Mouse (Mus musculus) v-Abl transformed pro-B cells (cell line): ENCODE results near the gene Lrp6.

Experiments
- in situ Hi-C, 2 experiments: fragments of 400-800 bp; cut with MboI; formaldehyde crosslinking; loops; one replicate each; pipeline ENCODE4 v1.15.1; 2025; ENCODE audit not compliant: unreplicated experiment in 2 of 2

The Lrp6 gene

DNA sequence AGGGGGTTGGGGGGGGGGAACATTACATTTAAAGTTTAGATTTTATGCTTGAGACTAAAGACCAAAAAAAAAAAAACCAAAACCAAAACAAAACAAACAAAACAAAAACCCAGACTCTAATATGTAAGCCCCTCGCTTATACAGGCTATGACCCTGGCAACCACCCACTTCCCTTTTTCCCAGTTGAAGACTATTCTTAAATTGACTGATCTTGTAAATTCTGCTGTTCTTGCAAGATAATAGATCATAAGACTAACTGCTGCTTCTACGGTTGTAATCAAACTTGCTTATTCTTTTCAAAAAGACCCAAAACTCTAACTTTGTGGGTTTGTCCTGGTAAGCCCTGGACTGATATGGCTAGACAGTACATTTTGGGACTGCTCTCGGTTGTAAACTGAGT lies 27.3 kb downstream of the Lrp6 start:
- in situ Hi-C loops = no loop called here

DNA sequence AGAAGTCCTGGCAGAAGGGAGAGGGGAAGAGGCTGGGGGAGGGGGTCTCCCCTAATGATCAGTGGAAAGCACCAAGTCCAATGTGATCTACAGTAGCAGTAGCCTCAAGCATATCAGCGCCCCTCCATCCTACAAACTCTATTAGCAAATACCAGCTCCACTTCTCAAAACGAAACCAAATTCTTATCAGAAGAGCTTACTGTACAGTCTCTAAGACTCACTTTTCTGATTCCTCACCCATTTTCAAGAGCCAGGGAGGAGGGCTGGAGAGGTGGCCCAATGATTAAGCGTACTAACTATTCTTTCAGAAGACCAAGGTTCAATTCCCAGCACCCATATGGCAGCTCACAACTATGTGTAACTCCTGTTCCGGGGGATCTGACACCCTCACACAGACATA lies 28.0 kb downstream of the Lrp6 start:
- in situ Hi-C loops = no loop called here

DNA sequence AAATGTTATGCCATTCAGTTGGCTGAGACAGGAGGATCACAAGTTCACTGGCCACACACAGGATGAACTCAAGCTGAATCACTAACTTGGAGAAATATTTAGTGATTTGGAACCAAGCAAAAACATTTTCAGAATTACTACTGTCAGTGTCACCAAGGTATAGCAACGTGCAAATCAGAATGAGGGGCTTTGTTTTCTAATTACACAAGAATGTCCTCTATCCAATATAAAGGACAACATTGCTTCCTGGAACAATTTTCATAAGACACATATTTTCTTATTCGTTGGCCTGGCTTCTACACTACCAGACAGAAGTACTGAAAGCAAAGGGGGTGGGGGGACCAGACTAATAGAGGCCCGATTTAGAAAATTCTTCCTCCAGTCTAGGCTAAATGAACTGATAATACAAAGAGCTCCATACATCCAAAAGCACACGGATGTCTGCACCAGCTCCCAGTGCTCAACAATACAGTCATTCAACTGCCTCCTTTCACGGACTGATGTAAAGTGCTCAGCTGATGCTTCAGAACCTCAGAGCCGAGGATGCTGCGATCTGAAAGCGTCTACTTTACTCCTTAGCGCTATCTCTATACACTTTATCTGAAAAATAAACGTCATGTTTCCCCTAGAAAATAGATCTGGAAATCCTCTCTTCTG lies 29.2 kb downstream of the Lrp6 start:
- in situ Hi-C loops = no loop called here

DNA sequence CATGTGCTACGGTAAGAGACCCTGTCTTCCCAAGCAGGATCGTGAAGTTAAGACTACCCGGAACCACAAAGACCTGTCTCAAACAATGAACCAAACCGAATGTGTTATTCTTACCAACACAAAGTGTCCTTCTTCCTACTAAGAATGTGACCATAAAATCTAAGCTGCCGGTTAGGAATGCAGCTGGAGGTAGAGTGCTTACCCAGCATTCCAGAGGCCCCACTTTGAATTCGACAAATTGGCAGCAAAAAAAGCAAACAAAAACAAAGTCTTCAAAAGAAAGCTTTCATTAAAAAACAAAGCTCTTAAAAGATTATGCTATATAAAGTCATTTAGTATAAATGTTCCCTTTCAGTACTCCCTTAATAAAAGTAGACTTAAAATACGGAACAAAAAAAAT lies 31.6 kb downstream of the Lrp6 start:
- in situ Hi-C loops = no loop called here

DNA sequence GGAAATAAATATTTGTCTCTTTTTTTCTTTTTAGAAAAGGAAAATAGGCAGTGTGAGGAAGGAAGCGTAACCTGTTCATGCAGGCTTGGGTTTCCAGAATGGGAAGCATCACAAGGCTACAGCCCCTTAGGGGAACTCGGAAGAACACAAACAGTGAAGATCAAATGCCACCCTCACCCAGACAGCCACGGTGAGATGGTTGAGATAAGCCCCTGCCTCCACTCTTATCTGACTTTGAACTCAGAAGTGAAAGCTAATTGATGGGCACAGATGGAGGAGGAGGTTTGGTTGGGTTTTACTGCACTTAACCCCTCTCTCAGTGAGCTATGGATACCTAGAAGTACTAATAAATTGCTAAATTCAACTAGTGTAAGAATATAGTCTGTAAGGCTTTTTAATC lies 33.7 kb downstream of the Lrp6 start:
- in situ Hi-C loops = no loop called here

DNA sequence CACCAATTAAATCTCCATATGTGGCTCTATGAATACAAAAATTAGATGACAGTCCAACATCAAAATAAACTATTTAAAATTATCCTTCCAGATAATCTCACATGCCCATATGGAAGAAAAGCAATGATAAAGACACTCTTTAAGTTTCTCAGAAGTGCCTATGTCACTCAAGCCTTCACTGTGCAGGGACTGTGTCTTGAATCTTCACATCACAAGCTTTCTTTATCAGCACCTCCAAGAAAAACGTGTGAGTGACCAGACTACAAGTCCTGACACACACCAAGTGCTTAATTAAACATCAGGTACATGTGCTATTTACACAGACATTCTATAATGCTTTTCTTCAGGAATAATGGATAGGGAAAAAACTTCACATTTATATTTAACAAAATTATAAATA lies 34.8 kb downstream of the Lrp6 start:
- in situ Hi-C loops = no loop called here

DNA sequence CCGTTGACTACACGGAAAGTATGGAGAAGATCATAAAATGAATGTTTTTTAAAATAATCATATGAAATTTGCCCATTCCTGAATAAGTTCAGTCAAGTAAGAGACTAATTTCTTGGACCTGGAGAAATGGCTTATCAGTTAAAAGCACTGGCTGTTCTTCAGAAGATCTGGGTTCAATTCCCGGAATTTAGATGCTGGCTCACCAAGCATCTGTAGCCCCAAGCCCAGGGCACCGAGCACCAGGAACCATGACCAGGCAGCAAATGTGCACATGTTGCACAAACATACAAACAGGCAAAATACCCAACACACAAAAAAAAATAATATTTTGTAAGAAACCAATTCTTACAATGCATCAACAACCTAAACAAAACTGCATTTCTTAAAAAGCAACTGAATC lies 37.4 kb downstream of the Lrp6 start:
- in situ Hi-C loops = no loop called here

DNA sequence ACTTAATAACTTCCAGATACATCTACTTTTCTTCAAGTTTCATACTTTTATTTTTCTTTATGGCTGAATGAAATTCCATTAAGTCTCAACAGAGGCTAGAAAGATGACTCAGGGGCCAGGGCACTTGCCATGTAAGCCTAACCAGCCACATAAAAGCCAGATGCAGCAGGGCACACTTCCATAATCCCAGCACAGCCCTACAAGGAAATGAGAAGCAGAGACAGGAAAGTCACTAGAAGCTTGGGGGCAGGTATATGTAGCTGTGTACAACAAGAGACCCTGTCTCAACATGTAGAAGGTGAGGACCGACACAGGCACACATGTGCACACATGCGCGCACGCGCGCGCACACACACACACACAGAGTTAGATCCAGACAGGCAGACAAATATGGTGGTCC lies 38.4 kb downstream of the Lrp6 start:
- in situ Hi-C loops = no loop called here

DNA sequence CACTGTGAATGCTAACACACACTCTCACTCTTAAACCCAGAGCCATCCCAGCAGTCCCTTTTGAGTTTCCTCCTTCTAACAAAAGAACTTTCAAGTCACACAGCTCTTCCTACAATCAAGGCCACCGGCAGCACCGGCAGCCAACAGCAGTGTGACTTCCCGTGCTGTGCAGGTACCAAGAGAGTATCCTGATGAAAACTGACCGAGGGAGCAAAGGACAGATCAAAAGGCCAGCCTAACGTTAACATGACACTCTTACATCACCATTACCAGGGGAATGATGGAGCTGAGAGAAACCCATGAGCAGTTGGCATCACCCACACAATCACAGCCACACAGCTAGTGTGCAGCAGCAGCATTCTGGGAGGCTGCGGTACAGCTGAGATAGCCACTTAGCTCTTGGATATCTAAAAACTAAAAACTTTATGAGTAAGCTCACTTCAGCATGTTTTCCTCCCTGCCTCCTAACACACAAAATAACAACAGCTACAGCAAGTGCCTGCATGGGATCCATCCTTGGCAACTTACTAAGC lies 39.1 kb downstream of the Lrp6 start:
- in situ Hi-C loops = no loop called here

DNA sequence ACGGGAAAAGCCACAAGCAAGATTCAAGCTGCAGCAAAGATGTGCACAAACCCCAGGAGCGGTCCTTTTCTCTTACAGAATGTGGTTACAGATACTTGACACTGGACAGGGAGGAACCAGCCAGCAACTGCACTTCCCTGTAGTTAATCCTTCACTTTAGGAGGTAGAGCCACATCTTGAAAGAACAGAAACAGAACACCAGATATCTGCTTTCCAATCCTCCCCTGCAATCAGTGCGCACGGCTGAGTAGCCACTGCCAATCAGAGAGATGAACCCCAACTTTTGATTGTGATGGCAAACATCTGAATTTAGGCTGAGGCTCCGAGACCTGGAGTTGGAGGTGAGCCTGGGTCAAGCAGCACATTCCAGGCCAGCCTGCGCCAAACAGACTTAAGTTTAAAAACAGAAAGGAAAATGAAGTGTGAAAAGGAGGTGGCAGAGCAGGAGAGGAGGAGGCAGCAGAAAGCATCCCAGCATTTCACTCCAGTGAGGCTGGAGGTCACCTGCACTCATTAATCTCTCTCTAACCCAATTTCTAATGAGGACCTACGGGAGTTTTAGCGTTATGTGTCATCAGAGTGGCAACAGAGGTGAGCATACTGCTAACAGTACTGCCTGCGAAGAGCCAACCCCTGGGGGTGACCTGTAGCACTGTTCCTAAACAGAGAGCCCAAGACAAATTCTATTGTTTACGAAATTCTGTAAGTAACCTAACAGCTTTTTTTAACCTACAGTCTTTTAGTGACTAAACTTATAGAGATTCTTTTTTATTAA lies 39.8 kb downstream of the Lrp6 start:
- in situ Hi-C loops = no loop called here

DNA sequence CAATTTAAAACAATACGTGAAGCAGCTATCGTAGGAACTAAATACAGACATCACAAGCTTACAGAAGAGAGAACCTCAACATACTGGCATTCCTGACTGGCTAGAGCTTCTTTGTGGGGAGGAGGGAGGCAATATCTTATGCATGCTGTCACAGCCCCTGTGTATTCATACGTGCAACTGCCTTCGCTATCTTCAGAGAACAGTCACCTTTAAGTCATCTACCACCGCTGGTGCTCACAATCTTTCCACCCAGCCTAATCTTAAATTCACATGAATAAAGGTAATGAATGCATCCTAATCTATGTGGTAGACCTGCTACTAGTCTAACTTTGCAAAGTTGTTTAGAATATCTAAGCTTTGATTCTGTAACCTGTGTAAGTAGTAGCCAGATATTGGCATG lies 40.5 kb downstream of the Lrp6 start:
- in situ Hi-C loops = no loop called here

DNA sequence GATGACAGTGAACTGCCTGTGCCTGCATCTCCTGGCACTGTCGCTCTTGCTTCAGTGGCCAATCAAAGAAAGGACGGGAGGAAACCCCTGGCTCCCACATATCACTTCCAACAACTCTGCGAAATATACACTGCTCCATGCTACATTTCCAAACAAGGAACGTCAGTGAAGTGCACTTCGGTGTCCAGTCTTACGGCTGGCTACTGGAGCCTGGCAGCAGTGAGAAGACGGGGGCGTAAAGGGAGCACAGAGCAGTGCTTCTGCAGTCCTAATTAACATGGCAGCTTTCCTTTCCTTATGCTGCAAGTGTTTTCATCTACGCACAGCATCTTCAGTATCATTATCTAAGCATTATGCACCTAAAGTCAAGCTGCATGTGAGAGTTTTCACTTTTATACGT lies 45.4 kb downstream of the Lrp6 start:
- in situ Hi-C loops = no loop called here

DNA sequence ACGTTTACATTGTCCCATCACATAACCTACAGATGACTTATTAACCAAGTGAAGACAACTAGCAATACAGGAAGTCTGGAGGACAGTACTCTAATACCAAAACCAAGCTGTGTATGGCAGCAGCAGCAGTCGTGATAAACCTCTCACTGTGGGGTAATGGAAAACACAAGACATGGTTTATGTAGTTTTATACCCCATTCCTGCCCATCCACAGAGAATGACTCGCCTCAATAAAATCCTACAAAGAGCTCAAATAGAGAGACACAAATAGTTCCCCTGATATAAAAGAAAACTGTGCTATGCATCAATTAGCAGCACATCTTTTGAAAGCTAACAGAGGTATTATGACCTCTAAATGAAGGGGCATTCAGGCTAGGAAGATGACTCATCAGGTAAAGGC lies 45.9 kb downstream of the Lrp6 start:
- in situ Hi-C loops = no loop called here

DNA sequence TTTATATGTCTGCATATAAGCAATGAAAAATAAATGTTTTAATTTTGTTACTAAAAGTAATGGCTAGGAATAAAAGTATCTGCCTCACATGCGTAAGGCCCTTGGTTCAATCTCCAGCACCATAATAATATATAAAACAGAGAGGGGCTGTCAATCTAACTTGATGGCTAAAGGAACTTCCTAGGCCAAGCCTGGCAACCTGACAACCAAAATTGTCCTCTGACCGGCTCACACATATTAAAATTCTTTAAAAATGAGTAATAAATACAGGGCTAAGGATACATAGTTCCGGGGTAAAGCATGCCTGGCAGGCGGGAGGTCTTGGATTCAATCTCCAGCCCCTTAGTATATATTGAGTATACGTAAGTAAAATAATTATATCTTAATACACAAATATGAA lies 48.3 kb downstream of the Lrp6 start:
- in situ Hi-C loops = no loop called here

DNA sequence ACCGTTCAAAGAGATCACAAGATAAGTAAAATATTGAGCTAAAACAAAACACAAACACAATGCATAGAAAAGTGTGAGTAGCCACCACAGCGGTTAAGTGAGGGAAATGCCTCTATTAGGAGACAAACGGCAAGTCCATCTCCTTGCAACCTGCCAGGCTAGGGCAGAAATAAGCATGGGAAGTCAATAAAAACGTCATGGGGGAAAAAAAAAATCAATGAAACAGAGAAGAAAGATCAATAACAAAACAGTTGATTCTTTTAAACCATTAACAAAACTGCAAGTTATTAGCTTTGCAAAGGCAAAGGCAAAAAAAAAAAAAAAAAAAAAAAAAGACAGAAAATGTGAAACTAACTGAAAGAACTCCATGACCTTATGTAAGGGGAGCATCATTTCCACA lies 49.6 kb downstream of the Lrp6 start:
- in situ Hi-C loops = no loop called here

DNA sequence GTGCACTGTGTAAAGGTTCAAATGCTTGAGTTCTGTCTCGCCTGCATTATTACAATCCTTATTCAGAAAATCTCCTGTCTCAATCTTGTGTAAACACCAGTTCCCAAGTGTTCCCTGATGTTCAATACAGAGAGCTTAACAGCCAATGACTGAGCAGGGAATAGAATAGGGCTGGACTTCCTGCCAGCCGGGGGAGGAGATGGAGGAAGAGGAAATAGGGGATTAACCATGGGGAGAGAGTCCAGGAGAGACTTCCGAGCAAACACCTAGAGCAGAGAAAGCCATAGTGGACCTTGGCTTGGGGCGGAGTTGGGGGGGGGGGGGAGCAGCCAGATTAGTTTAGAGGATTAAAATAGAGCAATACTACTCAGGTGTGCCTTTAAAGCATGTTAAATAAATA lies 51.3 kb downstream of the Lrp6 start:
- in situ Hi-C loops = no loop called here

DNA sequence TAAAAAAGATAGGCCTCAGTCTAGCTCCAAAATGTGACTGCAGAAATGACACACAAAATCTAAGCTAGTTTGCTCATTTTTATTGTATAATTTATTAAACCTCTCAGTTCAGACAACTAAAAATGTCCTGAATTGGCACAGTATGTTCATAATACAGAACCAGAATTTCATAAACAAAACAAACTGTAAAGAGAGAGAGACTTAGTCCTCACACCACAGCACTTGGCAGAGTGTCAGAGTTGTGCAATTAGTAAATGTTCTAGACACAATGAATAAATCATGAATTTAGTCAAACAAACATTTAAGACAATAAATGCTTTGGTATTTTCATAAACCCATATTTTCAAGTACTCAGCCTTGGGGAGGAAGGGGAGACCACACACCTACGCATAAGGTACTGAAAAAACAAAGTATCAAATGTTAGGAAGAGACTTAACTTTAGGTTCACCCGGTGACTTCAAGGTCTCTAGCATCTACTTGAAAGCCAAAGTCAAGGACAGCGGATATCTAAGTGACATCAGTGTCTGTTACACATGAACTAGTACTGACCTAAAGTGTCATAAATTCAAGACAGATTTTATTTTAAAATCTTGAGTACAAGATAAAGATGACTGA lies 52.8 kb downstream of the Lrp6 start:
- in situ Hi-C loops = no loop called here

DNA sequence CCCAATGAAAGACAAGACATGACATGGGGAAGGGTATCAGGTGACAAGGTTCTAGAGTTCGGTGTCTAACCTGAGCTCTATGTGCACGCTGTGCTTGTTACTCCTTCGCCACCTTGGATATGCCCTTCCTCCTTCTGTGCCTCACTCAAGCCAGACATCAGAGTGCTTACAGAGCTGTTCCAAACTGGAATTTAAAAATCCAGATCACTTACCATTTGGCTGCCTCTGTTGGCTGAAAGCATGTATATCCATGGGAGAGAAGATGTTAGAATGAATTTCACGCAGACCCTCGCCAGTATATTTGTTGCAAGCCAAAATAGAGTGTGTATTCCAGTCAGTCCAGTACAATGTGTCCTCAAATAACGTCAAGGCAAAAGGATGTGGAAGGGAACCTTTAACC lies 53.8 kb downstream of the Lrp6 start:
- in situ Hi-C loops = no loop called here

DNA sequence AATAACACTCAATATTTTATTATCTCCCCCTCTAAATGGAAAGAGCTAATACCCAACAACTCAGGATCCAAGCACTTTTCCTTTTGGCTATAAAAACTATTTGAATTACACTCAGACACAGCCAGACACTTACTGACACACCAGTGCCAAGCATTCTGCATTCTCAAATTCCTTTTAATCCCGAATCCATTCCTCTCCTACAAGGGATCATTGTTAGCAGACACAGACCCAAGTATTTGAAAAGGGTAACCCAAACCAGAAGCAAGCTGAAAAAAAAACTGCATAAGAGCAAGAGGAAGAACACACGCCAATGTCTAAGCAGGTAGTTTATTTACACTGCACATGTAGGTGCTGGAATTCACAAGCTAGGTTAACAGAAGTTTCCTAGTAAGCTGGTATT lies 54.3 kb downstream of the Lrp6 start:
- in situ Hi-C loops = no loop called here

DNA sequence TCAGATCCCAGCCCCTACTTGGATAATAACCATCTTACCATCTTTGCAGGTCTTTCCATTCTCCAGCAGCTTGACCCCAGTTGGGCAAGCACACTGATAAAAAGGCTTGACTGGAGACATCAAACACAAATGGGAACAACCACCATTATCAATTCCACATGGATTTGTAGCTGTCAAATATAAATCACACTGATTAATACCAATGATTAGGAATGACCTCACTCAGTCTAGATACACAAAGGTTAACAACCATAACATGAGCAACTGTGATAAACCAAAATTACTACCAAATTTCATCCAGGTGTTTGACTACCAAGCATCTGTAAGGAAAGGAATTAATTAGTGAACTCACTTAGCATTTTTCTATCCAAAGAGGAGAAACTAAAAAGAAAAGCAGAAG lies 55.6 kb downstream of the Lrp6 start:
- in situ Hi-C loops = no loop called here

DNA sequence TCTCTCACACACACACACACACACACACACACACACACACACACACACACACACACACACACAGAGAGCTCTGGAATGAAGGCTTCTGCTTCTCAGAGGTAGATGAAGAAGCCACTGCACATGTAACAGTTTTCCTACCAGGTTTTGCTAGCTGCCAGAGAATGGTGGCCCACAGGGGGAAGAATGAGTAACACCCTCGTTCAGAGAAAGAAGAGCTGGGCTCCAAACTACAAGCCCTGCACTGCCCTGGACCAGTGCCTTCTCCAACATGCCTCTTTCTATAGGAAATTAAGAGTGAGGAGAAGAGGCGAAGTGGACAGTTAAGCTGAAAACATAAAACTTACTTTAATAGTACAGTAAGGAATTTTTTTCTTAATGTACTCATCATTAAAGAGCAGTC lies 56.5 kb downstream of the Lrp6 start:
- in situ Hi-C loops = no loop called here

DNA sequence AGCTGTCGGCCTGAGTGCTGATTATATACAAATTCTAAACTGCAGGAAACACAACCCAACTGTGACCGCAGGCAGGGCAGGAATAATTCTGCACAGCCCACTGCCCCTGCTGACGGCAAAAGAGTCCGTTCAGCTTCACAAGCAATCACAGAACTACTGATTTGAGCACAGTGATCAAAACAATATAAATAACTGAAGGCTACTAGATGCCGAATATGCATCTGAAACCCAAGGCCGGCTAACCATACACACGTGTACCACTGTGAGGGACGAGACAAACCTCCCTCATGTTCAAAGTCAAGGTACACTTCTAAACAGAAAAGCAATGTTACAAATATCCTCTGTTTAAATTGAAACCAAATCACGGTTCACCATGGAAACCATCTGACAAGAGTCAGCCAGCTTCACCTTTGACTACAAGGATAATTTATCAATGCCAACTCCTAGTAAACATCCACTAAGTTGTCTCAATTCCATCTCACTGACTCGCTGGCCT lies 57.0 kb downstream of the Lrp6 start:
- in situ Hi-C loops = no loop called here
